Mouse (Mus musculus): Measurements from ENCODE around the gene Gm10197. TPM values are rescaled to one million over a fixed set of nuclear protein-coding genes. Genes with fewer than 3 reads are reported as not detected.

Gene Gm10197
- not detected in 2 replicates for polyA plus RNA-seq (2016; fragmentation: Nextera tagmentation; extraction: Ambion mirVana)

DNA sequence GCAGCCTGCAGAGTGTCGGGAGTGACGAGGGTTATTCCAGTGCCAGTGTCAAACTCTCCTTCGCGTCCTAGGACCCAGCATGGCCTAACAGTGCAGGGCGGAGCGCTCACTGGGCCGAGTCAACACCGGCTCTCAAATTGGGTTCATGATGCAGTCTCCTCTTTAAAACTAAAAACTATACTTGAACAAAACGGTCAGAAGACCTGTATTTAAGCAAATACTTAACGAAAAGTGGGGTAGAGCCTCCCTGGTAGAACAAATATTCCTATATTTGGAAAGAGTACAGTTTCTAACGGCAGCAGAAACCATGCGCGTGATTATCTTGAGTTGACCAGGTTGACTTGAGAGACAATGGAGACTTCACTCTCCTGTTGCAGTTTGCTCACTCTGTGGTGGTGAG is at the start of gene Gm10197:
Gene Gm10197, minus strand, starts transcription at position 101 of the 400 bp plus-strand sequence.
- H3K4me1 ChIP-seq = peaks cover 6% of the 10 kb centered on the region
- ATAC-seq (ENCODE audit: insufficient number of reproducible peaks, insufficient read depth, low FRiP score, low TSS enrichment) = no peak
- no peak within 1 kb of the TSS for H3K4me2 ChIP-seq (replicated peaks)
- 91% methylated on average over 13 of the region's 13 CpGs for WGBS
- no peak within 1 kb of the TSS for H3K27ac ChIP-seq
- H3K4me3 ChIP-seq = no peak within 1 kb of the TSS
- peaks cover 31% of the 10 kb centered on the region for H3K36me3 ChIP-seq
- no peaks in the 10 kb centered on the region for H3K9me3 ChIP-seq
- no peaks in the 10 kb centered on the region for H3K27me3 ChIP-seq
- H3K9ac ChIP-seq = no peak within 1 kb of the TSS

DNA sequence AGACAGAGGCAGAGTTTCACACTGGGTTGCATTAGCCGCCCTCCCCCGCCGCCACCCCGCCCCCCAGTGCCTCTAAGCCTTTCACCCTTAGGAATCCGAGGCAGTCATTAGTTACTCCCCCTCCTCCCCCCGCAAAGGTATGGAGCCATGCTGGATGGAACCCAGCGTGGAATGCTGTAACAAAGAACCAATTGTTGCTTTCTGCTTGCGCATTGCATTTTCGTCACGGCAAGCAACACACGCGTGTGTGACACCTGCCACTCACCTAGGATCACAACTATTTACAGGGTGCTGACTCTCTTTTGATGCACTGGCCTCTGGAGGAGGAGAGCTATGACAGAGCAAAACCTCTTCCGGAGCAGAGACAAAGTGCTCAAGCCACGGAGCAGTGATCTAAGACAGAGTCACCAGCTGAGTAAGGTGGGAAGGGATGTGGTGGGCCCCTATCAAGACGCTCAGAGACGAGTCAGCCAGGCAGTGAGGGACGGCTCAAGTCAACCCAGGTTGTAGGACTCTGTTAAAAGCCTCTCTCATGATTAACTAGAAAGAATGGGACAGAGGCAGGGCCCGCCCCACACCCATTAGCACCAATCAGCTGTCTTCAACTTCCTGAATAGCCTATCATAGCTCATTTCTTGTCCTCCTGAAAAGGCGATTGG is 49.5 kb upstream of the Gm10197 start:
- H3K9me3 ChIP-seq = no peaks in the 10 kb centered on the region
- ATAC-seq (ENCODE audit: insufficient number of reproducible peaks, insufficient read depth, low FRiP score, low TSS enrichment) = peak; percentile 92
- 1% methylated on average over 19 of the region's 19 CpGs for WGBS

DNA sequence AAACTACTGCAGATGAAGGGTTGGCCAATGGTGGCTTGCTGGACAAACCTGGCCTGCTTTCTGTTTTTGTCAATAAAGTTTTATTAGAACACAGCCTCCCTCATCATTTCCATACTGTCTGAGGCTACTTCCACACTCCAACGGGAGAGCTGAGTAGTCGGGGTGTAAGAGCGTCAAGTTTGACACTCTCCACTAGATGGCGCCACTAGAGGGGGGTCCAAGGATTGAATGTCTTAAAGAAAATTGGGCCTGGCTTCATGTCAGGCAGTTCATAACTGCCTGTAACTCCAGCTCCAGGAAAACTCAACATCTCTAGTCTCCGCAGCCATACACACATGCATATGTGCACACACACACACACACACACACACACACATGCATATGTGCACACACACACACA is 48.3 kb upstream of the Gm10197 start:
- H3K36me3 ChIP-seq = no peaks in the 10 kb centered on the region
- peaks cover 15% of the 10 kb centered on the region; the same call in 1 of the 2 replicates for H3K4me1 ChIP-seq
- no peaks in the 10 kb centered on the region for H3K27me3 ChIP-seq
- WGBS = 53% methylated on average over 5 of the region's 5 CpGs
- H3K27ac ChIP-seq = no peak overlapping the region
- no peak for ATAC-seq (ENCODE audit: insufficient number of reproducible peaks, insufficient read depth, low FRiP score, low TSS enrichment)
- H3K4me3 ChIP-seq = no peak overlapping the region
- no peaks in the 10 kb centered on the region for H3K9me3 ChIP-seq
- H3K4me2 ChIP-seq (replicated peaks) = no peak overlapping the region
- no peak overlapping the region for H3K9ac ChIP-seq

More for the DNA sequence above, 49.5 kb upstream of the Gm10197 start:
- H3K4me3 ChIP-seq = peak overlapping the region; percentile 39
- peak overlapping the region; percentile 37; the same call in 1 of the 2 replicates for H3K9ac ChIP-seq
- no peaks in the 10 kb centered on the region for H3K27me3 ChIP-seq
- H3K36me3 ChIP-seq = no peaks in the 10 kb centered on the region
- peak overlapping the region; percentile 78 for H3K4me2 ChIP-seq (replicated peaks)
- H3K27ac ChIP-seq = peak overlapping the region; percentile 88
- peaks cover 15% of the 10 kb centered on the region; the same call in 1 of the 2 replicates for H3K4me1 ChIP-seq

DNA sequence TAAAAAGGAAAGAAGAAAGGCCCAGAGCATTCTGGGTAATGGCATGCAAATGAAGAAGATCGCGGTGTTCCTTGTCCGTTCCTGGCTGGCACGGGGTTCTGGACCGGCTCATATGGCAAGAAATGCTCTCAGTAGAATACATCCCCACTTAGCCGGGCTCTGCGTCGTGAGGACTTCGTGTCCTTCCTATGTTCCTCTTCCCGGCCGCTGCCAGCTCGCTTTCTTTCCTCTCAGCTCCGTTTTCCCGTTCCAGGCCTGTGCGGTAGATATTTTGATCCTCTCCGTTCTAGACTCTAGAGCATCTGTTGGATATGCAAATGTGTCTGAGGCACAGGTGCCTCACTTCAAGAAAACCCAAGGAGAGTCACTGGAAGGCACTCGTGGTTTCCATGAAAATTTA is 43.6 kb upstream of the Gm10197 start:
- Histone ChIP-seq H3K4me1 (peaks cover 13% of the 10 kb centered on the region), H3K36me3 (no peaks in the 10 kb centered on the region), H3K9ac (no peak overlapping the region), H3K27me3 (no peaks in the 10 kb centered on the region), H3K4me3 (no peak overlapping the region), H3K9me3 (no peaks in the 10 kb centered on the region), H3K27ac (no peak overlapping the region), H3K4me2 (replicated peaks) (no peak overlapping the region)
- no peak for ATAC-seq (ENCODE audit: insufficient number of reproducible peaks, insufficient read depth, low FRiP score, low TSS enrichment)
- WGBS = 82% methylated on average over 17 of the region's 17 CpGs

DNA sequence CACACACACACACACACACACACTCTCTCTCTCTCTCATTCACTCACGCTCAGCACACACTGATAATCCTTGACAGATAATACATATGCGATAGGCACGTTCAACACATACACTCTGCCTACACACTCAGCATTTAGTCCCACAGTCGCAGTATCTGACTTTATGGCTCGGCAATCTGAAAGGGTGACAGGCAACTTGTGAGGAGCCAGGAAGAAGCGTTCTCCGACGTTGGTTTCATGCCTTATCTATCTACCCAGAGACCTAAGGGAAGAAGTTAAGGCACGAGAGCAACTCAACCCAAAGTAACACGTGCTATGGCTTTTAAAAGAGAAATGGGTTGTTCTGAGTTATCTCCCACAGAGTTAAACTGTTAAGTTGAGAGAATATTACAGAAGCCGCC is 43.1 kb upstream of the Gm10197 start:
- H3K4me2 ChIP-seq (replicated peaks) = no peak overlapping the region
- peaks cover 17% of the 10 kb centered on the region for H3K4me1 ChIP-seq
- no peak for ATAC-seq (ENCODE audit: insufficient number of reproducible peaks, insufficient read depth, low FRiP score, low TSS enrichment)
- WGBS = 87% methylated on average over 11 of the region's 11 CpGs
- no peaks in the 10 kb centered on the region for H3K27me3 ChIP-seq
- no peak overlapping the region for H3K9ac ChIP-seq
- no peak overlapping the region for H3K4me3 ChIP-seq
- H3K9me3 ChIP-seq = no peaks in the 10 kb centered on the region
- H3K27ac ChIP-seq = no peak overlapping the region
- H3K36me3 ChIP-seq = no peaks in the 10 kb centered on the region

DNA sequence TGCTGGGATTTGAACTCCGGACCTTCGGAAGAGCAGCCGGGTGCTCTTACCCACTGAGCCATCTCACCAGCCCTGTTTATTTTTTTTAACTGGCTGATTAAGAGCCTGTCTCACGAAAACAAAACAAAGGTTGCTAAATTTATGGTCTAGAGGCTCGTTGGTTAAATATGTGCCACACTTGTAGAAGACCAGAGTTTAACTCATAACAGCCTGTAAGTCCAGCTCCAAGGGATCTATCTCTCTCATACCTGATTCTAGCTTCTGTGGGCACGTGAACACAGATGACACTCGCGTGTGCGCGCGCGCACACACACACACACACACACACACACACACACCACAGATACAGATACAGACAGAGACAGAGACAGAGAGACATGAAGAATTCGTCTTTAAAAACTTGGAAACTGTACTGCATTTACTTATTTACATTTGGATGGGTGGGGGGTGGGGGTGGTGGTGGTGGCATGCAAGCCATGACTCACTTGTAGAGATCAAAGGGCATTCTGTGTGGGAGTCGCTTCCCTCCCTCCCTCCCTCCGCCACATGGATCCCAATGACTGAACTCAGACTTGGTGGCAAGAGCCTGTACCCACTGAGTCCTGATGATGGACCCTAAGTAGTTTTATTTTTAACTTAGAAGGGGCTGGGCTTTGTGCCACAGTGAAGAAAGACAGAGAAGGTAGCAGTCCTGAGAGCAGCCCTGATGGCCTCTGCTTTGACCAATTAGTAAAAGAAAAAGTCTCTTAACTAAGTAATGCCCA is 42.2 kb upstream of the Gm10197 start:
- H3K27ac ChIP-seq = no peak overlapping the region
- ATAC-seq (ENCODE audit: insufficient number of reproducible peaks, insufficient read depth, low FRiP score, low TSS enrichment) = no peak
- peaks cover 17% of the 10 kb centered on the region for H3K4me1 ChIP-seq

DNA sequence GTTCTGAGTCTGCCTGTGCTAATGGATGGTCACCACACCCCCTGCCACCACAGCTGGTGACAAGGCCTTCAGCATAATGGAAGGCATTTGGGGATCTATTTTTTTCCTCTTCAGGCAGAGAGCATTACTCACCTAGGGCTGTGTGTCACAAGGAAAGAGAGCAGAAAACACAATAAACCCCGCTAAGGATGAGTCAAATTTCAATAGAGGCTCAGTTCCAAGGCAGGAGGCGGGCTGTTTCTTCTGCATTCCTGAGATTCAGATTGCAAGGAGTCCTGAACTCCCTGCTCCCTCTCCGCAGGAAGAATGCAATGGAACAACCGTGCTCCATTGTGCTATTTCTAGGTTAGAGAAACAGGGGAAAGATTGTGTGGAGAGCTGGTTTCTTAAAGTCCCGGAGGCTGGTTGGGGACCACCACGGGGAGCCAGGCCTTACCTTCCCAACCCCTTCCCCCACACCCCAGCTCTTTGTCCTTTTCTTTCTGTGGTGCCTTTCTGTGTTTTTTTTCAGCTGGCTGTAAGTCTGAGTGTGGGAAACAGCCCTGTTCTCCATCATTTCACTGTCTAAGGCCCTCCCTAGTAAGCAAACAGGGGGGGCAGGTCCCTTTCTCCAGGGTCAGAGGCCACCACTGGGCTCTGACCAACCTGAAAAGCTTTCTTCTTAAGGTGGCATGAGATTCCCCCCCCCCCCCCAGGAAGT is 40.7 kb upstream of the Gm10197 start:
- no peaks in the 10 kb centered on the region for H3K36me3 ChIP-seq
- H3K9ac ChIP-seq = no peak overlapping the region
- H3K4me1 ChIP-seq = peaks cover 17% of the 10 kb centered on the region
- H3K4me2 ChIP-seq (replicated peaks) = 0 out of 2 replicates have a peak overlapping the region, but pooled peaks have one; percentile 0
- H3K27me3 ChIP-seq = no peaks in the 10 kb centered on the region
- WGBS = 6% methylated on average over 6 of the region's 6 CpGs
- no peak overlapping the region for H3K4me3 ChIP-seq
- H3K9me3 ChIP-seq = no peaks in the 10 kb centered on the region
- ATAC-seq (ENCODE audit: insufficient number of reproducible peaks, insufficient read depth, low FRiP score, low TSS enrichment) = peak; percentile 67
- H3K27ac ChIP-seq = peak overlapping the region; percentile 90

More for the DNA sequence above, 42.2 kb upstream of the Gm10197 start:
- Histone ChIP-seq H3K9me3 (no peaks in the 10 kb centered on the region), H3K4me3 (no peak overlapping the region), H3K27me3 (no peaks in the 10 kb centered on the region), H3K36me3 (no peaks in the 10 kb centered on the region), H3K9ac (no peak overlapping the region), H3K4me2 (replicated peaks) (no peak overlapping the region)
- WGBS = 85% methylated on average over 15 of the region's 15 CpGs

DNA sequence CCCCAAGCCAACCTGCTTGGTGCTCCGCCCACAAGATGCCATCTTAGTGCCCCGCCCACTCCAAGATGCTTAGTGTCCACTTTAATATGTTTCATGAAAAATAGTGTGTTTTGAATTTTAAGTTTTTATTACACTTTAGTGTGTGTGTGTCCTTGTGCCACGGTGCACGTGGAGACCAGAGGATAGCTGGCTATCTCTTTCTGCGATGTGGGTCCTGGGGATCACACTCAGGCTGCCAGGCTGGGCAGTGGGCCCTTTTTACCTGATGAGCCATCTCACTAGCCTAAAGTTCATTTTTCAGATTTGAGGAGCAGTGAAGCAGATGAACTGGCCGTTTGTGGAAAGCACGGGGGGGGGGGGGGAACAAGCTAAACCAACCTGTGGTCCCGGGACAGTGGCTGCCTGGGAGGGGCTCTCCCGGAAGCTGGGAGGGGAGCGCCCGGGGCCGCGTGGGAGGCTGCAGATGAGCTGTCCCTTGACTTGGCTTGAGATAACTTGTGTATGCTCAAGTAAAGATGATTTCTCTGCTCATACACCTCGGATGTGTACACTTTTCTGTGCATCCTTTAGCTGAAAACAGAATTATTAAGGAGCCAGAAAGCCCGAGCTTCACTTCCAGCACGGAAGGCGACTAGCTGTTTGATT is 38.2 kb upstream of the Gm10197 start:
- H3K4me3 ChIP-seq = no peak overlapping the region
- no peaks in the 10 kb centered on the region for H3K36me3 ChIP-seq
- no peak for ATAC-seq (ENCODE audit: insufficient number of reproducible peaks, insufficient read depth, low FRiP score, low TSS enrichment)
- H3K27ac ChIP-seq = no peak overlapping the region
- 52% methylated on average over 17 of the region's 17 CpGs for WGBS
- peak overlapping the region; percentile 7; the same call in 1 of the 2 replicates for H3K4me2 ChIP-seq (replicated peaks)
- H3K4me1 ChIP-seq = peaks cover 17% of the 10 kb centered on the region
- H3K27me3 ChIP-seq = no peaks in the 10 kb centered on the region
- no peaks in the 10 kb centered on the region for H3K9me3 ChIP-seq
- peak overlapping the region; percentile 10; the same call in 1 of the 2 replicates for H3K9ac ChIP-seq

DNA sequence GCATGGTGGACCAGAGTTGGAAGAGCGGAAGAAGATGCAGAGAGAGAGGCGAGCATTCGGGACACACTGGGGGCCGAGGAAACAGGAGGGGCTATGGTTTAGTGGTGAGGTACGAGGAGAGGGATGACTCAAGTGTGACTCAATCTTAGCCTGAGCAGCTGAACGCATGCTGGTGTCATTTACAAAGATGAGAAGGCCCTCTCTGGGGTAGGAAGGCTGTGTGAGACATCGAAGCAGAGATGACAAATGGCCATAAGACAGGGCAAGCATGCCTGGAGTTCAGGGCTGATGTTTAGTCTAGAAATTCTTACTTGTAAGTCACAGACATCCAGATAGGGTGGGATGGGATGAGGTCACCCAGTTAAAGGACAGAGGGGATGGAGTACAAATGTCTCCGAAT is 36.8 kb upstream of the Gm10197 start:
- WGBS = 87% methylated on average over 8 of the region's 8 CpGs
- Histone ChIP-seq H3K4me3 (no peak overlapping the region), H3K36me3 (no peaks in the 10 kb centered on the region), H3K27me3 (no peaks in the 10 kb centered on the region), H3K4me2 (replicated peaks) (no peak overlapping the region), H3K9ac (no peak overlapping the region), H3K4me1 (peaks cover 17% of the 10 kb centered on the region), H3K27ac (no peak overlapping the region), H3K9me3 (no peaks in the 10 kb centered on the region)
- ATAC-seq (ENCODE audit: insufficient number of reproducible peaks, insufficient read depth, low FRiP score, low TSS enrichment) = no peak

DNA sequence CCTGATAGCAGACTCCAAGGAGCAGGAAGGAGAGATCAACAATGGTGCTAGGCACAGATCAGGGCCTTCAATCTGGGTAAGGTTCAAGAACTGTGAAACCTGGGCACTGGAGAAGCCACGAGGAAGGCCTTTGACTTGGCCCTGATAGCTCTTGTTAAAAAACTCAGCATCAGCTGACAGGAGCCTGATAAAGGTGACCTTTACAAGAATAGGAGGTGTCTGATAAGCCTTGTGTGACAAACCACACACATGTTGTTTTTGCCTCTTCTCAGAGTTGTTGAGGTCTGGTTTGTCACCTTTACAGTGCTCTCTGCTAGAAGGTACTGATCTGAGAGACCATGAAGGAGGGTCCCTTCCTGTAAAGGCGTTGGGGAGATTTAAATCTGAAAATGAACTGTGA is 35.8 kb upstream of the Gm10197 start:
- H3K27me3 ChIP-seq = no peaks in the 10 kb centered on the region
- no peak overlapping the region for H3K4me3 ChIP-seq
- peaks cover 13% of the 10 kb centered on the region for H3K4me1 ChIP-seq
- no peak for ATAC-seq (ENCODE audit: insufficient number of reproducible peaks, insufficient read depth, low FRiP score, low TSS enrichment)
- H3K9ac ChIP-seq = no peak overlapping the region
- H3K27ac ChIP-seq = no peak overlapping the region
- 84% methylated on average over 2 of the region's 2 CpGs for WGBS
- H3K4me2 ChIP-seq (replicated peaks) = no peak overlapping the region
- no peaks in the 10 kb centered on the region for H3K36me3 ChIP-seq
- H3K9me3 ChIP-seq = no peaks in the 10 kb centered on the region

DNA sequence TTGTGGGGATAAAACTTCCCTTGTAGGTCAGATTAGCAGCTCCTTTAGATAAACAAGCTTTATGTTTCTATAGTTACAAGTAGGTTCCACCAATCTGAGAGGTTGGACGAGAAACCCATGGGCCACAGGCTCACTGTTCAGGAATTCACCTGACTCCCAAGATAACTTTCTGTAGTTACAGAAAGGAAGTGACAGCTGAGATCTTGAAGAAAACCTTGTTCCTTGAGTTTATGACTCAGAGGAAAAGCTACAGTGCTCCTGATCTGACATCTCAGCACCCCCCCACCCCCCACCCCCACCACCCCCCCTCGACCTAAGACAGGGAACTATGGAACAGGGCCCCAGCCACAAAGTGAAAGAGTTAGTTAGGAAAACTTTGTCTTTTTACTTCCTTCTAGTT is 34.2 kb upstream of the Gm10197 start:
- no peaks in the 10 kb centered on the region for H3K9me3 ChIP-seq
- no peaks in the 10 kb centered on the region for H3K27me3 ChIP-seq
- H3K4me1 ChIP-seq = 0 out of 2 replicates have a peak, but pooled peaks cover 5% of the 10 kb centered on the region
- H3K9ac ChIP-seq = no peak overlapping the region
- no peak overlapping the region for H3K4me2 ChIP-seq (replicated peaks)
- no peaks in the 10 kb centered on the region for H3K36me3 ChIP-seq
- no peak overlapping the region for H3K4me3 ChIP-seq
- WGBS = 47% methylated on average over 2 of the region's 2 CpGs
- ATAC-seq (ENCODE audit: insufficient number of reproducible peaks, insufficient read depth, low FRiP score, low TSS enrichment) = no peak
- no peak overlapping the region for H3K27ac ChIP-seq
